Mouse (Mus musculus): ENCODE measurements around the gene Hsd17b12.

- no peak for TF ChIP-seq CTCF (IDR thresholded peaks at IDR 0.05; ENCODE audit: low read depth)
- TF ChIP-seq EP300 (IDR thresholded peaks at IDR 0.05; ENCODE audit: low read depth) = no peak
Observed at GRCm38 (mm10) chr2:94178321-94179029, 20.7 kb upstream of the Hsd17b12 start.

Data from heart, postnatal 0 days (tissue).